Comparison of ENCODE assay signal across 8 mouse cellular contexts in genomic region chr13:43182465-43183201, GRCm38 (mm10). TPM values are rescaled to one million over a fixed set of nuclear protein-coding genes. Genes with fewer than 3 reads are reported as not detected.
DNase-seq lines count a peak whose midpoint lies in the region; ATAC-seq and TF ChIP-seq lines count a peak whose summit lies in the region.

No protein-coding gene starts in this region.

- H3K27ac ChIP-seq in hindbrain, postnatal 0 days: 0 out of 2 replicates have a peak overlapping the region, but pooled peaks have one; percentile 26
- peak overlapping the region; percentile 42; the same call in 1 of the 2 replicates for H3K27ac ChIP-seq in left cerebral cortex, adult 2 months

- WGBS in hindbrain, postnatal 0 days: 13% methylated on average over 14 of the region's 14 CpGs

- H3K9ac ChIP-seq in hindbrain, postnatal 0 days (replicated peaks; ENCODE audit: low read length): 0 out of 2 replicates have a peak overlapping the region, but pooled peaks have one; percentile 30

- intact Hi-C loops in left cerebral cortex, adult 2 months (cut with DNase I): loop anchor here (2.0 kb wide), 2 partner anchors 118 to 298 kb away; partner anchors contain the start of gene Ranbp9

- H3K4me3 ChIP-seq in hindbrain, postnatal 0 days (ENCODE audit: low read length): peak overlapping the region; percentile 23
- peak overlapping the region; percentile 32 for H3K4me3 ChIP-seq in left cerebral cortex, adult 2 months
- H3K4me3 ChIP-seq in megakaryocyte, embryonic 14.5 days (replicated peaks): peak overlapping the region; percentile 57

- peak; percentile 93 for TF ChIP-seq CTCF in hindbrain, postnatal 0 days (IDR thresholded peaks at IDR 0.05; ENCODE audit: low read depth)
- TF ChIP-seq CTCF in left cerebral cortex, adult 2 months (IDR thresholded peaks at IDR 0.05): peak; percentile 92

- ATAC-seq in hindbrain, postnatal 0 days: peak; percentile 80

- no peaks in the 10 kb centered on the region for H3K27me3 ChIP-seq in hindbrain, postnatal 0 days (ENCODE audit: insufficient read depth, low read length)
- H3K27me3 ChIP-seq in megakaryocyte, embryonic 14.5 days (replicated peaks): peaks cover 21% of the 10 kb centered on the region

- H3K9me3 ChIP-seq in hindbrain, postnatal 0 days (ENCODE audit: low read length): no peaks in the 10 kb centered on the region
- peaks cover 25% of the 10 kb centered on the region for H3K9me3 ChIP-seq in megakaryocyte, embryonic 14.5 days

- H3K4me2 ChIP-seq in hindbrain, postnatal 0 days (ENCODE audit: low read depth, low read length): peak overlapping the region; percentile 57

- no peaks in the 10 kb centered on the region for H3K4me1 ChIP-seq in hindbrain, postnatal 0 days (ENCODE audit: insufficient read depth, low read length)
- peaks cover 63% of the 10 kb centered on the region for H3K4me1 ChIP-seq in megakaryocyte, embryonic 14.5 days

- H3K36me3 ChIP-seq in hindbrain, postnatal 0 days (ENCODE audit: insufficient read depth, low read length): no peaks in the 10 kb centered on the region
- peaks cover 13% of the 10 kb centered on the region for H3K36me3 ChIP-seq in megakaryocyte, embryonic 14.5 days (replicated peaks; ENCODE audit: low read length)

- DNase-seq in NIH3T3 (ENCODE audit: low read depth): peak; percentile 94
- DNase-seq in cerebellum, adult 9-11 months: peak; percentile 77
- peak; percentile 82 to 90 for DNase-seq in frontal cortex, postnatal 36 days (ENCODE audit: low spot score in 2 of 2)
- DNase-seq in hindbrain, postnatal 0 days (ENCODE audit: low spot score): peak; percentile 94
- DNase-seq in left cerebral cortex, adult 2 months (ENCODE audit: extremely low spot score in 1 of 2, low spot score in 2 of 2): peak; percentile 79 to 86
- peak; percentile 89 to 94 for DNase-seq in right cerebral cortex, postnatal 10 days (ENCODE audit: low spot score in 2 of 2)
- peak; percentile 86 for DNase-seq in urinary bladder, postnatal 14 days (ENCODE audit: low spot score)

RNA-seq across cellular contexts. Expression of gene Tbc1d7, which starts 11.3 kb away (rescaled TPM):
- total RNA-seq in hindbrain, postnatal 0 days (2014; rRNA removed): 39.9 and 42.7 TPM in 2 replicates
- 86.6 and 87.9 TPM in 2 replicates for polyA plus RNA-seq in hindbrain, postnatal 0 days (2015; fragmentation: Nextera tagmentation; extraction: Ambion mirVana)
- 10 to 100 TPM; 23.4 to 29.0 TPM for total RNA-seq in left cerebral cortex, adult 2 months (2021)
- polyA plus RNA-seq in megakaryocyte, embryonic 14.5 days (2012; ENCODE audit: insufficient read depth, low replicate concordance): 2.7 and 6.9 TPM in 2 replicates

Comparison
In these comparisons a context has a peak if more than half of its experiments do, and no peak if none do; other contexts are left out.
1. Peak in every context shown above with its lines: DNase-seq, ATAC-seq, H3K4me3 ChIP-seq and H3K27ac ChIP-seq.